Mouse (Mus musculus) midbrain, embryonic 14.5 days (tissue): ENCODE data around the gene Dnpep. TPM values are rescaled to one million over a fixed set of nuclear protein-coding genes. Genes with fewer than 3 reads are reported as not detected.

Experiments
- ATAC-seq: fragments of 200-750 bp; cut with Nextera tagmentation; 2 replicates; pipeline ENCODE4 v1.8.0; 2017; ENCODE audit warnings: moderate number of reproducible peaks, moderate library complexity; ENCODE audit not compliant: low FRiP score, low TSS enrichment
- DNase-seq: peaks from one replicate; pipeline ENCODE4 v3.0.0-alpha.2; 2015
- H3K27ac ChIP-seq: fragments of 300-500 bp; sonication (generic); replicated peaks from 2 replicates; pipeline ENCODE4 v1.5.1; 2014; ENCODE audit warnings: mild to moderate bottlenecking, low read depth, low read length, moderate library complexity
- H3K27me3 ChIP-seq: fragments of 300-500 bp; sonication (generic); 2 replicates; pipeline ENCODE4 v1.6.1; 2014; ENCODE audit warnings: low read length, control low read depth, mixed read lengths; ENCODE audit not compliant: control insufficient read depth, insufficient read depth
- H3K36me3 ChIP-seq: fragments of 300-500 bp; sonication (generic); 2 replicates; pipeline ENCODE4 v1.6.1; 2014; ENCODE audit warnings: low read length, control low read depth; ENCODE audit not compliant: control insufficient read depth, insufficient read depth
- H3K4me1 ChIP-seq: fragments of 300-500 bp; sonication (generic); 2 replicates; pipeline ENCODE4 v1.6.1; 2014; ENCODE audit warnings: mild to moderate bottlenecking, antibody characterized with exemption, low read length, control low read depth; ENCODE audit not compliant: control insufficient read depth, insufficient read depth
- H3K4me2 ChIP-seq: fragments of 300-500 bp; sonication (generic); 2 replicates; pipeline ENCODE4 v1.6.1; 2014; ENCODE audit warnings: mild to moderate bottlenecking, low read length, moderate library complexity
- H3K4me3 ChIP-seq: fragments of 300-500 bp; sonication (generic); replicated peaks from 2 replicates; pipeline ENCODE4 v1.5.1; 2014; ENCODE audit warnings: low read depth, low read length
- H3K9ac ChIP-seq: fragments of 300-500 bp; sonication (generic); replicated peaks from 2 replicates; pipeline ENCODE4 v1.6.1; 2014; ENCODE audit warnings: mild to moderate bottlenecking, low read length, moderate library complexity
- H3K9me3 ChIP-seq: fragments of 300-500 bp; sonication (generic); 2 replicates; pipeline ENCODE4 v1.6.1; 2016; ENCODE audit warnings: low read length, control low read depth, mixed read lengths; ENCODE audit not compliant: control insufficient read depth
- WGBS: fragments of 180-500 bp; shearing (Covaris S2); extraction: QIAGEN DNeasy Blood & Tissue Kit; methylation state at CpG from one replicate; pipeline ENCODE4 v1.1.7; 2014; 5-methylcytosine and 5-hydroxymethylcytosine counted together
- polyA plus RNA-seq: library from polyadenylated mRNA; unstranded; fragments of >200 nt; fragmentation: Nextera tagmentation; extraction: Ambion mirVana; gene quantifications from 2 replicates; pipeline ENCODE4 v1.2.1, GENCODE M21; 2014

Dnpep gene
- polyA plus RNA-seq, 1 experiment from 2014 or later: 146 TPM

DNA sequence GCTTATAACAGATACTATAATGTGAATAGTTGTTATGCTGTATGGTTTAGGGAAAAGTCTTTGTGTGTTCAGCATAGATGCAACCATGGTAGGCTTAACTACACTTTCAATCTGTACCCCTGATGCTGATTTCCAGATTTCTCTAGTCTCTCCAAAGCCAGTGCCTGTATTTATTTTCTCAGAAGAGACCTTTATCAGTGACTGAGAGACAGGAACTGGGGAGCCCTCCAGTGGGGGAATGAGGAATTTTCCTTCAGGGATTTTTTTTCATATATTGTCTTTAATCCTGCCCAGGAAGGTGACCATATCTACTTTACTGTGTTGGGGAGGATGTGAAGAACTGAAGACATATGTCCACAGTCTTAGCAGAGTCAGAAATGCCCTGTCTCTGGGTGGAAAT lies 27.2 kb downstream of the Dnpep start:
- ATAC-seq (peak; percentile 50; the same call in 1 of the 2 replicates), DNase-seq (peak; percentile 86)
- Histone ChIP-seq H3K9me3 (no peaks in the 10 kb centered on the region), H3K4me3 (no peak overlapping the region), H3K27me3 (no peaks in the 10 kb centered on the region), H3K9ac (no peak overlapping the region), H3K27ac (peak overlapping the region; percentile 92), H3K36me3 (no peaks in the 10 kb centered on the region), H3K4me1 (peaks cover 26% of the 10 kb centered on the region), H3K4me2 (no peak overlapping the region)

DNA sequence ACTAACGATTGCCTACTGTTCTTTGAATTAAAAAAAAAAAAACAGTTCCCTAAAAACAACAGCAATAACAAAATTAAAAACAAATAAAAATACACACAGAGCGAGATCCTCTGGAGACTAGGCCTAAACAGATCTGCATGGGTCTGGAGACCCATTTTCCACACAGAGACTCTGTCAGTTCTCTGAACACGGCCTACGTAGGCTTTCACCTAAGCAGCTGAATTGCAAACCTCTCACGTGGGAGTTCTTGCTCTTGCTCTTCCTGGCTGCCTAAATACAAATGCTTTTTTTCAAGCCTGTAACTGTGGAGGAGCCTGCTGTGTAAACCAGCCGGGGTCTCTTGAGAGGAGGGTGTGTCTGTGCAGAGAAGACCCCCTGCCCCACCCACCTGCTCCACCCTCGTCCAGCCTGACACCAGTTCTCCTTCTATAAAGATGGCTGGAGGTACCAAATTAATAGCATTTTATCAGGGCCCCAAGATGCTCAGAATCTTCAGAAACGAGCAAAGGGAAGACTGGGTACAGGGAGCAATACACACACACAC lies 27.8 kb downstream of the Dnpep start:
- 0 out of 2 replicates have a peak overlapping the region, but pooled peaks have one; percentile 16 for H3K9ac ChIP-seq
- no peaks in the 10 kb centered on the region for H3K9me3 ChIP-seq
- H3K27ac ChIP-seq: peak overlapping the region; percentile 92
- H3K27me3 ChIP-seq: no peaks in the 10 kb centered on the region
- no peaks in the 10 kb centered on the region for H3K36me3 ChIP-seq
- ATAC-seq (peak; percentile 35; the same call in 1 of the 2 replicates), DNase-seq (peak; percentile 47)
- peak overlapping the region; percentile 37 for H3K4me2 ChIP-seq
- 25% methylated on average over 8 of the region's 8 CpGs for WGBS
- no peak overlapping the region for H3K4me3 ChIP-seq
- H3K4me1 ChIP-seq: peaks cover 26% of the 10 kb centered on the region

DNA sequence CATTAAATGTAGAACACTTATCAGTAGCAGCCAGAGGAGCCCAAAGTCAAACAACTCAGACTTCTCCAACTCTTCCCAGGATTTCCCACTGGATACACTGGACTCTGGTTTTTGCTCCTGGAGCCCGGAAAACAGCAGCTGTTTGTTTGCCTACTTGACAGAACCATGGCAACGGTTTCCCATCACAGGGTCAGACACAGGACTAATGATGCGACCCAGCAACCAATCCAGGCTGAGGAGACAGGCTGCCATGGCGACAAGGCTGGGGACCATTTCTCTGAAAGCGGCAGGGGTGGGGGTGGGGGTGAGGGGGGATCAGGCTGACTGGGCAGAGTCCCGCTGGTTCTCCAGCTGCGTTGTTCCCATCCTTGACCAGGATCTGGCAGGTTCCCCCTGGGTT lies 28.4 kb downstream of the Dnpep start:
- Histone ChIP-seq H3K36me3 (no peaks in the 10 kb centered on the region), H3K4me3 (no peak overlapping the region), H3K27me3 (no peaks in the 10 kb centered on the region), H3K4me1 (peaks cover 26% of the 10 kb centered on the region), H3K4me2 (peak overlapping the region; percentile 37), H3K27ac (peak overlapping the region; percentile 92), H3K9me3 (no peaks in the 10 kb centered on the region), H3K9ac (0 out of 2 replicates have a peak overlapping the region, but pooled peaks have one; percentile 16)
- ATAC-seq: peak; percentile 90
- 2% methylated on average over 7 of the region's 7 CpGs for WGBS
- DNase-seq: peak; percentile 89

DNA sequence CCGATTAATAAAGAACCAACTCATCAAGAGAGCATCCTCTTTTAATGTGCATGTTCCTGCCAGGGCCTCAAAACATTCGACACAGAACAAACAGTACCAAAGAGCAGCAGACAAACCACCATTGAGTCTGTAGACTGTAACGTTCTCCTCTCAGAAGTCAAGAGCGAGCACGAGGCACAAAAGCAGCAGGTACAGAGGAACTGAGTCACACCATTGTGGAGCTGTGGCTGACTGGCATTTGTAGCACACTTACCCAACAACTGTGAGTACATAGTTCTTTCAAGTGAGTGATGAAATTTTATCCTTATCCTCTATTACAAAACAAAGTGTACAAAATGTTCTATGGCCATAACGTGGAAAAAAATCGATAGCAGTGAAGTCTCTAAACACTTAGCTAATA lies 32.9 kb downstream of the Dnpep start:
- peaks cover 20% of the 10 kb centered on the region for H3K4me1 ChIP-seq
- H3K9ac ChIP-seq: no peak overlapping the region
- 88% methylated on average over 7 of the region's 7 CpGs for WGBS
- no peaks in the 10 kb centered on the region for H3K36me3 ChIP-seq
- no peaks in the 10 kb centered on the region for H3K9me3 ChIP-seq
- H3K4me3 ChIP-seq: no peak overlapping the region
- no peak for ATAC-seq
- H3K27me3 ChIP-seq: no peaks in the 10 kb centered on the region
- H3K4me2 ChIP-seq: no peak overlapping the region
- H3K27ac ChIP-seq: no peak overlapping the region
- no peak for DNase-seq

DNA sequence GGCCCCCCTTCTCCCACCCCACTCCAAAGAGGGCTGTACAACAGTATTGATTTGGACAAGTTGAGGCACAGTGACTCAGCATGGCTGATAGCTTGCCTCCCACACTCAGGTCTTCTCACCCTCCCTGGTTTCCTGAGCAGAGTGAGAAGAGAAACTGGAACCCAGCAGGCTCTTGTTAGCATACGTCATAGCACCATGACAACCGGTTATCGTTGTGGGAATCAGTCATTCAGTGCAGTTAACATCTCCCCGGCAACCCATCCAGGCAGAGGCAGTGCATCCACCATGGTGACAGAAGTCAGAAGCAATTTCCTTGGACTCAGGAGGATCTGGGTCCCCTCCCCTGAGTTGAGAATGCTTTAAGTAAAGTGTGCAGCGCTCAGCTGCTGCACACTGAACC lies 34.8 kb downstream of the Dnpep start:
- ATAC-seq (no peak), DNase-seq (peak; percentile 30)

DNA sequence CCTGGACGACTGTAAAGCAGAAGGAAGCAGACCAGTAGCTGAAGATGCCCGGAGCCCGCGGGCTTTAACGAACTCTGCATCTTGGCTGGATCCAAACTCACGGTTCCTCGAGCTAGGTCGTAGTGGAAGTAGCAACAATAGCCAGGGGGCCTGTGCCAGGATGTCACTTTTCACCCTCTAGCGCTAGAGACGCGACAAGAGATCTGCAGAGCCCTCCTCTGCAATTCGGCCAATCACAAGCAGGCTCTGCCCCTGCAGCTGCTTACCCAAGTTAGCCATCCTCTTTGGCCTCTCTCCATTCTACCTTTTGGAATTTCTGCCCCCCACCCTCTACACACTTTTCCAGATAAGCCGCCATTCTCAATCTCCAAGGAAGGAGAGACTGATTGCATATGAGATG lies 39.6 kb downstream of the Dnpep start, which contains the start of gene Resp18:
Gene Resp18, minus strand, starts transcription at position 188 of the 400 bp plus-strand sequence.
- Histone ChIP-seq H3K4me3 (peak within 1 kb of the TSS; percentile 44), H3K9ac (peak within 1 kb of the TSS; percentile 54), H3K27me3 (no peaks in the 10 kb centered on the region), H3K9me3 (no peaks in the 10 kb centered on the region), H3K4me2 (peak within 1 kb of the TSS; percentile 55), H3K36me3 (no peaks in the 10 kb centered on the region), H3K27ac (peak within 1 kb of the TSS; percentile 67), H3K4me1 (no peaks in the 10 kb centered on the region)
- DNase-seq (peak; percentile 68), ATAC-seq (no peak)
- 3% methylated on average over 13 of the region's 13 CpGs for WGBS

More for the DNA sequence above, 34.8 kb downstream of the Dnpep start:
- Histone ChIP-seq H3K27ac (no peak overlapping the region), H3K9me3 (no peaks in the 10 kb centered on the region), H3K4me1 (0 out of 2 replicates have a peak, but pooled peaks cover 1% of the 10 kb centered on the region), H3K9ac (no peak overlapping the region), H3K4me2 (no peak overlapping the region), H3K27me3 (no peaks in the 10 kb centered on the region), H3K36me3 (no peaks in the 10 kb centered on the region), H3K4me3 (no peak overlapping the region)
- WGBS: 73% methylated on average over 5 of the region's 5 CpGs

DNA sequence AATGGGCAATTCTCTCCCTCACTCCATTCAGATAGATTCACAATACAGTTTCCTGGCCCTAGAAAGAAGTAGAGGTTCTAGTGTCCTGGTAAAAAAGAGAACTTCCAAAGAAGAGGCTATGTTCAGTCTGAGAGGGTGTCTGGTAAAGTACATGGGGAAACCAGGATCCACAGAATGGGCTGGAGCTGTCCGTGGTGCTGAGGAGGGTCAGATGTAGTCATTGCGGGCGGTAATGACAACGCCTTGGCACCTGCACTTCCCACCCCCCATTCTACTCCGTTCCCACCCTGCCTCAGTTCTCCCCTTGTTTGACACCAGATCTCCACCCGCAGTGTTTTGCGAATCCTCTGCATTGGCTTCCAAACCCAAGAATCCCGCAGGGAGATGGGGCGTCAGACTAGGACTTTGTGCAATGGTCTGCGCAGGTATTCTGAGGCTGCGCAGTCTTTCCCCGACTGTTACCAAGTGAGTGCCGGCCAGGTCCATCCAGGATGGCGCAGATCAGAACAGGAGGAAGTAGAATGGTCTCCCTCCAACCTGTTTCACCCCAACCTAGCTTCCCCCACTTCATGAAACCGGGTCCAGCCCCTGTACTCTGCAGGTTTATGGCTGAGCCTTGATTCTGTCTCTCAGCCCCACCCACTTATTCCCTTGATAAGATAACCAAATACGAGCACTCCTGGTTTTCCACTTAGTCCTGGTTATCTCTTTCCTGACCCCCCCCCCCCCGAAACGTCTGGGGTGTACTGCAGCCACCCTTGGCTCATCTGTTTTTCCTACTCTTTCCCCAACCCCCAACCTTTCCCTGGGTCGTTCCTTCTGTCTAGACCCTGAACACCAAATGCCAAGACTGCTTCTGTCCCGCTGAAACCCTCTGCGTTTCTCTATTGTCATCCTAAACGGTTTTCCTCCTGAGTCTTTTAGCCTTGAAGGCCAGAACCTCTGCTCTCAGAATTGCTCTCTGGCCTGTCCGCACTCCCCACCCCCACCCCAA lies 40.3 kb downstream of the Dnpep start:
- Histone ChIP-seq H3K9ac (peak overlapping the region; percentile 54), H3K36me3 (no peaks in the 10 kb centered on the region), H3K4me3 (peak overlapping the region; percentile 44), H3K27me3 (no peaks in the 10 kb centered on the region), H3K27ac (peak overlapping the region; percentile 67), H3K9me3 (no peaks in the 10 kb centered on the region), H3K4me1 (no peaks in the 10 kb centered on the region), H3K4me2 (peak overlapping the region; percentile 55)
- 4% methylated on average over 23 of the region's 23 CpGs for WGBS
- ATAC-seq: 0 out of 2 replicates have a peak, but pooled peaks have one; percentile 27
- peak; percentile 69 for DNase-seq

DNA sequence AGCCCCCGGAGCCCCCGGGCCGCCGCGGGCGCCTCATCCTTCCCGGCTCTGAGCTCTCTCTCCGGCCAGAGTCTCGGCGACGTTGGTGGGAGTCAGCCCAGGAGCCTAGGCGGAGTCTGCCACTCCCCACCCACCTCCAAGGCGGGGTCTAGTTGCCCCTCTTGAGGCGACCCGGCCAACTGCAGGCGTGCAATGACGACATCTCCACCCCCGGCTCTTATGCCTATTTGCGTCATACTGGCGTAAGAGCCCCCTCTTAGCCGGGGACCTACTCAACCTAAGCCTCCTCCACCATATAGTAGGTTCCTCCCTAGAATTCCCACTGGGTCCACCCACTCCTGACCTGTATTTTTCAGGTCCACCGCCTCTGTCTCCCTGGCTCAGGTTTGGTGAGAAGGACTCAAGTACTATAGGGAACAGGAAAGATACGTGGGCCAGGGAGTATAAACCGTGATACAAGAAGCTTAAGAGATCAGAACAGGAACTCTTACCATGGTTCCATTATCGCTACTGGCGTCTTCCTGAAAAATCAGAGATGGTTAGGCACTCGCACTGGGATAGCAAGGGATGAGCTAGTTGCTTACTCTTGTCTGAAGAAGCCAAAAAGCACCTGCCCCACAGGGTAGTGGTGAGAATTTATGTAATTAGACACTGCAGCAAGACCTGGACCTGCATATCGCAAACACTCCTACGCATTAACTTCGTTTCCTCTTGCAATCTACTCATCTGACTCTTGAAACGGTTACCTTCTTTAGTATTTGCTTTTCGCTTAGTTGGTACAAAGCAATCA lies 53.5 kb downstream of the Dnpep start, which contains the start of gene Ptprn:
Gene Ptprn, minus strand, starts transcription at position 412 of the 790 bp plus-strand sequence.
- H3K9ac ChIP-seq: peak within 1 kb of the TSS; percentile 55
- H3K9me3 ChIP-seq: no peaks in the 10 kb centered on the region
- peak within 1 kb of the TSS; percentile 14; the same call in 1 of the 2 replicates for H3K27ac ChIP-seq
- H3K27me3 ChIP-seq: peaks cover 27% of the 10 kb centered on the region; the same call in 1 of the 2 replicates
- ATAC-seq (peak; percentile 78), DNase-seq (peak; percentile 75)
- H3K4me2 ChIP-seq: peak within 1 kb of the TSS; percentile 71
- 0 out of 2 replicates have a peak, but pooled peaks cover 5% of the 10 kb centered on the region for H3K4me1 ChIP-seq
- WGBS: 12% methylated on average over 32 of the region's 32 CpGs
- H3K36me3 ChIP-seq: no peaks in the 10 kb centered on the region
- peak within 1 kb of the TSS; percentile 50 for H3K4me3 ChIP-seq
